In genomic region chr5:108448785-108449668, GRCm38 (mm10) we compare ENCODE assay signal across 8 mouse cellular contexts. TPM values are rescaled to one million over a fixed set of nuclear protein-coding genes. Genes with fewer than 3 reads are reported as not detected.
DNase-seq lines count a peak whose midpoint lies in the region; ATAC-seq and TF ChIP-seq lines count a peak whose summit lies in the region.

Gene Mfsd7a, minus strand, starts transcription at chr5:108448891.

- H3K36me3 ChIP-seq in forebrain, embryonic 16.5 days (ENCODE audit: control insufficient read depth, insufficient read depth) = no peaks in the 10 kb centered on the region
- H3K36me3 ChIP-seq in limb, embryonic 13.5 days = no peaks in the 10 kb centered on the region
- H3K36me3 ChIP-seq in midbrain, embryonic 12.5 days = no peaks in the 10 kb centered on the region

- no peak within 1 kb of the TSS for H3K27ac ChIP-seq in bone marrow macrophage, adult 2 months (ENCODE audit: insufficient read depth, low read depth, low read length)
- H3K27ac ChIP-seq in forebrain, embryonic 16.5 days (ENCODE audit: low read length) = no peak within 1 kb of the TSS
- H3K27ac ChIP-seq in limb, embryonic 13.5 days = no peak within 1 kb of the TSS
- no peak within 1 kb of the TSS for H3K27ac ChIP-seq in midbrain, embryonic 12.5 days (replicated peaks)

- H3K9ac ChIP-seq in forebrain, embryonic 16.5 days (replicated peaks; ENCODE audit: low read depth, low read length) = no peak within 1 kb of the TSS
- peak within 1 kb of the TSS; percentile 54 for H3K9ac ChIP-seq in limb, embryonic 13.5 days
- peak within 1 kb of the TSS; percentile 46 for H3K9ac ChIP-seq in midbrain, embryonic 12.5 days (replicated peaks)

- 18% methylated on average over 24 of the region's 24 CpGs for WGBS in forebrain, embryonic 16.5 days
- 11% methylated on average over 24 of the region's 24 CpGs for WGBS in limb, embryonic 13.5 days
- WGBS in midbrain, embryonic 12.5 days = 15% methylated on average over 24 of the region's 24 CpGs

- H3K4me1 ChIP-seq in bone marrow macrophage, adult 2 months (ENCODE audit: control insufficient read depth, insufficient read depth, low read length) = peaks cover 26% of the 10 kb centered on the region
- H3K4me1 ChIP-seq in forebrain, embryonic 16.5 days (replicated peaks; ENCODE audit: control insufficient read depth, insufficient read depth, low read length) = no peaks in the 10 kb centered on the region; the same call in 1 of the 2 replicates
- peaks cover 7% of the 10 kb centered on the region for H3K4me1 ChIP-seq in limb, embryonic 13.5 days
- peaks cover 8% of the 10 kb centered on the region; the same call in 1 of the 2 replicates for H3K4me1 ChIP-seq in midbrain, embryonic 12.5 days

- ATAC-seq in forebrain, embryonic 16.5 days = no peak
- peak; percentile 85 to 87 for ATAC-seq in hematopoietic stem cell, adult 5-6 weeks (replicated peaks in 1 of 2; ENCODE audit: insufficient read depth in 1 of 2, low FRiP score in 2 of 2, low TSS enrichment in 1 of 2, low read depth in 1 of 2, poor library complexity in 2 of 2, severe bottlenecking in 2 of 2)
- ATAC-seq in limb, embryonic 13.5 days (ENCODE audit: low FRiP score, low read depth) = peak; percentile 83; the same call in 1 of the 2 replicates
- peak; percentile 78 for ATAC-seq in midbrain, embryonic 12.5 days (ENCODE audit: low FRiP score, low read depth)

- peak; percentile 45 for DNase-seq in ES-CJ7 (ENCODE audit: low read depth, low spot score)
- DNase-seq in testis, postnatal 10 days (ENCODE audit: low spot score) = peak; percentile 80
- no peak for DNase-seq in thymus, postnatal 25 days

- no peaks in the 10 kb centered on the region for H3K9me3 ChIP-seq in forebrain, embryonic 16.5 days (ENCODE audit: control insufficient read depth, low read length)
- no peaks in the 10 kb centered on the region for H3K9me3 ChIP-seq in limb, embryonic 13.5 days
- no peaks in the 10 kb centered on the region for H3K9me3 ChIP-seq in midbrain, embryonic 12.5 days

- peak within 1 kb of the TSS; percentile 12; the same call in 1 of the 2 replicates for H3K4me3 ChIP-seq in bone marrow macrophage, adult 2 months (ENCODE audit: insufficient read depth, low read length)
- peak within 1 kb of the TSS; percentile 9; the same call in 1 of the 2 replicates for H3K4me3 ChIP-seq in forebrain, embryonic 16.5 days (replicated peaks; ENCODE audit: low read length)
- peak within 1 kb of the TSS; percentile 43 for H3K4me3 ChIP-seq in limb, embryonic 13.5 days
- peak within 1 kb of the TSS; percentile 27 for H3K4me3 ChIP-seq in midbrain, embryonic 12.5 days

- no peak for TF ChIP-seq POLR2A in bone marrow macrophage, adult 2 months (IDR thresholded peaks at IDR 0.05; ENCODE audit: borderline replicate concordance, low read depth, low read length)

- H3K27me3 ChIP-seq in forebrain, embryonic 16.5 days (replicated peaks; ENCODE audit: control insufficient read depth, insufficient read depth, low read length) = peaks cover 11% of the 10 kb centered on the region
- peaks cover 15% of the 10 kb centered on the region for H3K27me3 ChIP-seq in limb, embryonic 13.5 days
- peaks cover 31% of the 10 kb centered on the region for H3K27me3 ChIP-seq in midbrain, embryonic 12.5 days

- H3K4me2 ChIP-seq in forebrain, embryonic 16.5 days (ENCODE audit: low read length) = peak within 1 kb of the TSS; percentile 37
- H3K4me2 ChIP-seq in limb, embryonic 13.5 days (replicated peaks) = peak within 1 kb of the TSS; percentile 68
- H3K4me2 ChIP-seq in midbrain, embryonic 12.5 days (replicated peaks) = peak within 1 kb of the TSS; percentile 52

- no peak for TF ChIP-seq CTCF in bone marrow macrophage, adult 2 months (IDR thresholded peaks at IDR 0.05; ENCODE audit: low read depth, low read length)

RNA-seq across cellular contexts. Expression of gene Mfsd7a, which starts in this region (rescaled TPM):
- polyA plus RNA-seq in bone marrow macrophage, adult 2 months (2012; ENCODE audit: insufficient read depth, insufficient read length, missing spikeins) = 8.7 and 9.8 TPM in 2 replicates
- 0.08 TPM in 1 of 2 replicates, not detected in the other for polyA plus RNA-seq in forebrain, embryonic 16.5 days (2015; fragmentation: Nextera tagmentation; extraction: Ambion mirVana)
- total RNA-seq in hematopoietic stem cell, adult 5-6 weeks (2017) = 0.30 and 0.81 TPM in 2 replicates
- polyA plus RNA-seq in limb, embryonic 13.5 days (2015; fragmentation: Nextera tagmentation; extraction: Ambion mirVana) = 0.24 and 0.25 TPM in 2 replicates
- polyA plus RNA-seq in midbrain, embryonic 12.5 days (2016; fragmentation: Nextera tagmentation; extraction: Ambion mirVana) = 0.12 and 0.20 TPM in 2 replicates

Comparison
In these comparisons a context has a peak if more than half of its experiments do, and no peak if none do; other contexts are left out.
1. Peak in ATAC-seq in hematopoietic stem cell, adult 5-6 weeks; RNA of the gene not detected or under 1 TPM.
2. Peak in ATAC-seq, H3K4me3 ChIP-seq, H3K9ac ChIP-seq and H3K4me2 ChIP-seq in limb, embryonic 13.5 days; RNA of the gene not detected or under 1 TPM.
3. Peak in ATAC-seq, H3K4me3 ChIP-seq, H3K9ac ChIP-seq and H3K4me2 ChIP-seq in midbrain, embryonic 12.5 days; RNA of the gene not detected or under 1 TPM.